Mouse (Mus musculus): ENCODE results near the gene Ttc4.

Gene Ttc4

GRCm38 (mm10) chr4:106652546-106652945 is 26.2 kb downstream of the Ttc4 start:
- in situ Hi-C loops (cut with MboI): no loop called here

DNA sequence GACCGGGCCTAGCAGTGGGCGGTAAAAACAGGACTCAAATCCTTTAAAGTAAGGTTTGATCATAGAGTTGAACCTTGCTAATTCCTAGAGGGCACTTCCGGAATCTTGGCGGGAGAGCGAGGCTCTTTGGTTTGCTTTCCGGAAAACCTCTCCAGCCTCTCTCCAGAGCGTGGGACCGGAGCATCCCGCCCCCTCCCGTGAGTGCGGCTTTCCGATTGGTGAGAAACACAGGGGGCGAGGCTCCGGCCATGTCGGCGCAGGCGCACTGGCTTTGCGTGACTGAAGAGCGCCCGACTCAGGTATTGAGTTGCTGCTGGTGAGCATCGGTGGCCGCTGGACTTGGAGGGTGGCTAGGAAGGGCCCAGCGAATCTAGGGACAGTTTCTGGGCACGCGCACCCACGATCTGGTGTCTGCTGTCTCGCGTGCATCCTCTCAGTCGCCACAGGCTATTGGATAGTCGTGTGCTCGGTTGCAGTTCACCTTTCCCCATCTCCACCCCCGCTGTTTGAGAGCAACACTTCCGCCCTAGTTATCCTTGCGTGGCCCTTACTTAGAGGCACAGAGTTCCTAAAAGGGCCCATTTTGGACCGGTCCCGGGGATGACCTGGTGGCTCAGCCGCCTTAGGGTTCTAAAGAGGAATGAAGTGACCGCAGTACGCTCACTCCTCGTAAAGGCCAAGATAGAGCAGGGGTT is 27.8 kb downstream of the Ttc4 start, which contains the start of gene Pars2:
Pars2 (plus strand) TSS at position 237 of the 695 bp plus-strand sequence.
- in situ Hi-C loops (cut with MboI): no loop called here

GRCm38 (mm10) chr4:106647137-106647536 is 31.6 kb downstream of the Ttc4 start:
- in situ Hi-C loops (cut with MboI): no loop called here

DNA sequence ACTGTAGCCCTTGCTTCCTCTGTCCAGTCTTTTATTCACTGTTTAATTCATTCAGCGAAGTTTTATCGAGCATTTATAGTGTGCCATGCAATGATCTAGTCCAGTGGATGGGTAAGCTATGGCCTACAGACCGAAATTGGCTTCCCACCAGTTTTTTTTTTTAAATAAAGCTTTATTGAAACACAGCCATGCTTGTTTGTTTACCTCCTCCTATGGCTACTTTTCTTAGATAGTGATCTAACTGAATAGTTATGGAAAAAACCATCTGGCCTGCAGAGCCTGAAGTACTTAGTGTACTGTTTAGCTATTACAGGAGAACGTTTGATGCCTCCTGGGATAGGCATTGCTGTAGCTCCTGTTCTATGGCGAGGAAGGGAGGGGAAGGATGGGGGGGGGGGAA is 32.9 kb downstream of the Ttc4 start:
- in situ Hi-C loops (cut with MboI): no loop called here

DNA sequence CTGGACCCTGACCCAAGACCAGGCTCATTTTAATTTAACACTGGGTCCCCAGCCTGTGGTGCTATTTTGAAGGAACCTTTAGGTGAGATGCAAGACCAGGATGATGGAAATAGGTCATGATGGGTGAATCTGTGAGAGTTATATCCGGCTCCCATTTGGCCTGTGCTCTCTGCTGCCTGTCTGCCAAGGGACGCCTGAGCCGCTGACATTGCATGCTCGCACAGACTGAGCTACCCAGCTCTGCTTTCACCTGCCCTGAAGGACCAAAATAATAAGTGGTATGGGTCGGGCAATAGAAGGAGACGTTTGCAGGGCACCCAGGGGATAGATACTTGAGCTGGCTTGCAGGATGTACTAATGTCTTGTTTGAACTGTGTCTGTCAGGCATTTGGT is 34.5 kb downstream of the Ttc4 start:
- in situ Hi-C loops (cut with MboI): no loop called here

DNA sequence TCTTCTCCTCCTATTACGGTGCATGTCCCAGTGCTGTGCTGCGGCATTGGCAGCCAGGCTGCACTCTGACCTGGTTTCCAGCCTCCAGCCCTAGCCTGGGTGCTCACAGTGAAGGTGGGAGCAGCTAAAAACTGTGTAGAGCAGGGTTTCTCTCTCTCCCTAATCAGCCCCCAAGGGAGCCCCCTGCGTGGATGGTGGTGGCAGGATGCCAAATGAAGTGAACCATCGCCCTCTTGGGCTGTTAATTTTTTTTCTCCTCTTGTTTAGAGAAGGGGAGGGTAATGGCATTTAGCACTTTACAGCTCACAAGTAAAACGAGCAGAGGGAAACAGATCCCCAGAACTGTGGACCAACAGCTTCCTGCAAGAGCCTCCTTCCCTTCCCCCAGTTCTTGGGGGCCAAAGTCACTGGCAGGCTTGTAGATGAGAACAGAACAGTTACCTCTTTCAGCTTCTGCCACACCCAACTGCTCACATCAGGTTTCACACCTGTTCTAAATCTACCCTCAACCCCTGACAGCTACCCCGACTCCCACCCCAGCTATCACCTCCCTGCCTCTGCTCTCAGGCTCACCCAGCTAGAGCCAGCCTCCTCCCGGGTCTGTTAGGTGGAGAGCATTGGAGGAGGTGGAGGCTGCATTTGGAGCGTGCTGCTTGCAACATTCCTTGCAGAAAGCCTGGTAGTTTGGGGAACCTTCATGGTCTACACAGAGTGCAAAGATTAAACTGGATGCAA is 35.1 kb downstream of the Ttc4 start:
- in situ Hi-C loops (cut with MboI): no loop called here

GRCm38 (mm10) chr4:106634086-106634479 is 44.7 kb downstream of the Ttc4 start:
- in situ Hi-C loops (cut with MboI): loop anchor here (10.0 kb wide), 1 partner anchor 71 kb away; no protein-coding TSS in a partner anchor

DNA sequence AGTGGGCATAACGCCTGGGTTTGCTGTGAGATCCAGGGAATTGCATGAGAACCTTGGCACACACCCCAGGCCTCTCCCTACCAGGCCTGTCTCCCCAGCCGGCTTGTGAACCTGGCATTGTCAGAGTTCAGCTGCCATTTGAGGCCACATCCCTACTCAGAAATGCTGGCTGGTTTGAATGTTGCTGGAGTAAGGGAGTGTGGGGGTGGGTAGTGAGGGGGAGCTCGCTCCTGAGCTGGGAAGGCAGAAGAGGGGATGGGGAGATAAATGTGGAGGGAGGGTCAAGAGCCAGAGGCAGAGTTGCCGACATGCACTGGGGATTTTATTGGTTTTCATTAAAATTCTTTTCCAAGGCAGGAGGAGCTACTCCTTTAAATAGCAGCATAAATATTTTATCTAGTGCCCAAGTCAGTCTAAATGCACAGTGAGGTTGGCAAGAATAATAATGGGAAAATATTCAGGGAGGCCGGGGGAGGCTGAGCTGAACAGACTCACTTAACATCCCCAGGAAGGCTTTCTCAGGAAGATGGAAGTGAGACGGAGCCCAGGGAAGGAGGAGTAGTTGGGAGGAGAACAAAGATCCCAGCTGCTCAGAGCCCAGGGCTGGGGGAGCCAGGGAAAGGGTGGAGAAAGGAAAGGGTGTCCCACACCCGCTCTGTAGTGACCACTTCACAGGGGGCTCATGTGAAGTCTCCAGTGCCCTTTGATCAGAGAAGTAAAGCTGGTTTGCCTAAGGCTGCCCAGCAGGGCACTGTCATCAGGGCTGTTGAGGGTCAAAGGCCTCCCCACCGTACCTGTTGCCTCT is 45.3 kb downstream of the Ttc4 start:
- in situ Hi-C loops (cut with MboI): loop anchor here (10.0 kb wide), 1 partner anchor 71 kb away; no protein-coding TSS in a partner anchor

DNA sequence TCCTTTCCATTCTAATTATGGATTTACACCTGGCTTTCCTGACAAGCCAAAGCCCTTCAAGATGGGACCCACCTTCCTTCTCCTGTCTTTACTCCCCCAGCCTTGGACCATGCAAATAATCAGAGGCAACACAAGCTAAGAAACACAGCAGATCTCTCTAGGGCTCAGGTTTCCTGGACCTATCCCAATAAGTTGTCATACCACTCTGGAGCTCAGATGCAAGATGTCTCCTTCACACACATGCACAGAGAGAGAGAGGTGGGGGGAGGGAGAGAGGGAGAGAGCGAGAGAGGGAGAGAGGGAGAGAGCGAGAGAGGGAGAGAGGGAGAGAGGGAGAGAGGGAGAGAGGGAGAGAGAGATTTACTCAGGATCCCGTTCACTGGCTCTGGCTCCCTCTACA is 46.4 kb downstream of the Ttc4 start:
- in situ Hi-C loops (cut with MboI): loop anchor here (10.0 kb wide), 1 partner anchor 72 kb away; no protein-coding TSS in a partner anchor

- in situ Hi-C loops (cut with MboI): loop anchor here (10.0 kb wide), 1 partner anchor 74 kb away; no protein-coding TSS in a partner anchor
These were observed 48.2 kb downstream of the Ttc4 start for GRCm38 (mm10) chr4:106630333-106631220.

GRCm38 (mm10) chr4:106629374-106629773 is 49.4 kb downstream of the Ttc4 start:
- in situ Hi-C loops (cut with MboI): no loop called here

GRCm38 (mm10) chr4:106628650-106629360 is 49.9 kb downstream of the Ttc4 start:
- in situ Hi-C loops (cut with MboI): no loop called here

DNA sequence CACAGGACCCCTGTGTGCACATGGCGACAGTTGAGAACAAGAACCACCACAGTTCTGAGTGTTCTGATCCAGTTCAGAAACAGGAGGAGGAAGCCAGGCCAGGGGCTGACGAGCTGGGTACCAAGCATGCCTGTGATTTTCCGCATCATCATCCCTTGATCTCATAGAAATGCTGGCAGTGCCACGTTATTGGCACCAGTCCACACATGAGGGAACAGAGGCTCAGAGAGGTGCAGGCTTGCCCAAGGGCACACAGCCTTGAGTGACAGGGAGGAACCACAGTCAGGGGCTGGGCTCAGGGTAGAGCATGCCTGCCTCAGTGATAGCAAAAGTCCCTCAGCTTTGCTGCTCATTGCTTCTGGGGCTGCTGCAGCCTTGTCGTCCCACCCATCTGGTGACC is 50.9 kb downstream of the Ttc4 start:
- in situ Hi-C loops (cut with MboI): no loop called here

DNA sequence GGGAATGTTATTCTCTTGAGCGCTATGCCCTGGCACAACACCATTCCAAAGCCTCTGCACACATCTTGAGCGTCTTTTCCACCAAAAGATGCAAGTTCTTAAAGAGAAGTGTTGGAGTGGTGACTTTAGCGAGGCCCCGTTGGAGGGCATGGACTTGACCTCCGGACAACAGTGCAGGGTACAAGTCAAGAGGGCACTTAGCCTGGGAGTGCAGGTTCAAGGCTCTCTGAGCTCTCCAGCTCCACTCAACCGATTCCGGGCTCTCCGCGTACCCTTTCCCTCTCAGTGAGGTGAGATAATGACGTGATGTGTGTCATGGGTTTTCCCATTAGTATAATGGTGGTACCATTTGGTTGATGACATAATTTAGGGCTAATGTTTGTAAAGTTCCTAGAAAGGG is 54.5 kb downstream of the Ttc4 start:
- in situ Hi-C loops (cut with MboI): no loop called here

DNA sequence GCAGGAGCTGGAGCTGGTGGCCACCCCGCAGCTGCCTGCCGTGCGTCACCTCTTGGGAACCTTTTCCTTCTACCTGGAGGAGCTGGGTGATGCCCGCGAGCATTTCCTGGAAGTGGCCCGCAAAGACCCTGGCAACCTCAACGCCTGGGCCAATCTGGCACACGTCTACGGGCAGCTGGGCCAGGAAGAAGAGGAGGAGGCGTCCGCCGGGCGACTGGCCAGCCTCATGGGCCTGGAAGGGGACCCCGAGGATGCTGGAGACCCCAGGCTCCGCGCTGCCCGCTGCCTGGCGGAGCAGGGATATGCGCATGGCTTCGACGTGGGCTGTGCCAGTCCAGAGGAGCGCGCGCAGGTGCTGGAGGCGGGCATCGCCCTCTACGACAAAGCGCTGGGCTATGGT is 56.0 kb downstream of the Ttc4 start:
- in situ Hi-C loops (cut with MboI): no loop called here

DNA sequence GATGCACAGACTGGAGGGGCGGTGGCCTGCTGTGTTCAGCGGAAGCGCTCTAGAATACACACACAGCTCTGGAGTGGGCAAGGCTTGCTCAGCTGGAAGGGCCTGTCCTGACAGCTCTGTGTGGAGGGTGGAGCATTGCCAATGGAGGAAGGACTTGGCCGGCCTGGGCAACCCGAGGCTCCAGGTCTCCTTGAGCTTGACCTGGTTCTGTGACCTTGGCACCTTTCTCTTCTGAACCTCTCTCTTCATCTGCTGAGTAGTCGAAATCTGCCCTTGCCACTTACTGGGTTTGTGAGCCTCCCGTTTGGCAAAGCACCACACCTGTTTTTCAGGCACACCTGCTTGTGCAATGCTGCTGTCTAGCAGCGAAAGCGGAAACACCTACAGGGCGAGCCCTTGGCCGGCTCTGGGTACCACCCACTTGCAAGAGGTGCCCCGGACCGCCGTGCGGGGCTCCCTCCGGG is 56.7 kb downstream of the Ttc4 start, which contains the start of gene Ttc22:
Ttc22 (plus strand) TSS at position 403 of the 464 bp plus-strand sequence.
- in situ Hi-C loops (cut with MboI): no loop called here

DNA sequence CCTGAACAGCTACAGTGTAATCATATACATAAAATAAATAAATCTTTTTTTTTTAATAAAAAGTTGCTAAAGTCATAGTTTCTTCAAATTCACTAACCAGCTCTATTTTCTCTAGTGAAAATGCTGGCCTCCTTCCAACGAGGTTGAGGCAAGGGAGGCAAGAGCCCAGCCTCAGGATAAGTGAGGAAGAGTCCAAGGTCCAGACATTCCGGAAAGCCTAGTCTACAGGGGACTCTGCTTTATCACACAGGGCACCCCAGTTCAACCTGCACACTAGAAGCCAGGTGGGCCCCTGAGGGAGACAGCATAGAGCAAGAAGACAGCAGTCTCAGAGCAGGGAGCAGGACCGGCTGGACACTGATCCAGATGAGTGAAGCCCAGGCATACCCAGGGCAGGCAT is 57.3 kb downstream of the Ttc4 start:
- in situ Hi-C loops (cut with MboI): no loop called here

- in situ Hi-C loops (cut with MboI): no loop called here
These were observed 59.8 kb downstream of the Ttc4 start for GRCm38 (mm10) chr4:106618898-106619297.

- in situ Hi-C loops (cut with MboI): no loop called here
These were observed 61.7 kb downstream of the Ttc4 start, which contains the start of gene Lexm for GRCm38 (mm10) chr4:106617056-106617455. Gene Lexm, minus strand, starts transcription at chr4:106617241.

- in situ Hi-C loops (cut with MboI): no loop called here
These were observed 63.1 kb downstream of the Ttc4 start for GRCm38 (mm10) chr4:106615637-106616036.
